Mouse (Mus musculus) embryonic facial prominence, embryonic 11.5 days (tissue): ENCODE measurements around the gene Creg1. TPM values are rescaled to one million over a fixed set of nuclear protein-coding genes. Genes with fewer than 3 reads are reported as not detected.

ENCODE experiments used
- ATAC-seq: fragments of 200-750 bp; cut with Nextera tagmentation; replicated peaks from 2 replicates; pipeline ENCODE4 v1.8.0; 2017; ENCODE audit warnings: low read depth; ENCODE audit not compliant: insufficient number of reproducible peaks, low FRiP score, low TSS enrichment
- DNase-seq: peaks from one replicate; pipeline ENCODE4 v3.0.0-alpha.2; 2015; ENCODE audit warnings: low spot score
- H3K27ac ChIP-seq: fragments of 300-500 bp; sonication (generic); replicated peaks from 2 replicates; pipeline ENCODE4 v1.5.1; 2014; ENCODE audit warnings: mild to moderate bottlenecking, low read depth, low read length, control low read depth
- H3K27me3 ChIP-seq: fragments of 300-500 bp; sonication (generic); 2 replicates; pipeline ENCODE4 v1.6.1; 2014; ENCODE audit warnings: mild to moderate bottlenecking, low read length, moderate library complexity, mixed read lengths; ENCODE audit not compliant: control insufficient read depth, insufficient read depth
- H3K36me3 ChIP-seq: fragments of 300-500 bp; sonication (generic); replicated peaks from 2 replicates; pipeline ENCODE4 v1.6.1; 2014; ENCODE audit warnings: low read depth, mild to moderate bottlenecking, low read length, moderate library complexity, mixed read lengths; ENCODE audit not compliant: control insufficient read depth, insufficient read depth
- H3K4me1 ChIP-seq: fragments of 300-500 bp; sonication (generic); 2 replicates; pipeline ENCODE4 v1.6.1; 2014; ENCODE audit warnings: low read length, mixed read lengths; ENCODE audit not compliant: control insufficient read depth, insufficient read depth
- H3K4me2 ChIP-seq: fragments of 300-500 bp; sonication (generic); 2 replicates; pipeline ENCODE4 v1.6.1; 2014; ENCODE audit warnings: low read depth, mild to moderate bottlenecking, control low read depth, low read length, moderate library complexity
- H3K4me3 ChIP-seq: fragments of 300-500 bp; sonication (generic); 2 replicates; pipeline ENCODE4 v1.5.1; 2014; ENCODE audit warnings: low read depth, low read length, control low read depth
- H3K9ac ChIP-seq: fragments of 300-500 bp; sonication (generic); replicated peaks from 2 replicates; pipeline ENCODE4 v1.6.1; 2014; ENCODE audit warnings: mild to moderate bottlenecking, control low read depth, low read length
- H3K9me3 ChIP-seq: fragments of 300-500 bp; sonication (generic); replicated peaks from 2 replicates; pipeline ENCODE4 v1.6.1; 2016; ENCODE audit warnings: mild to moderate bottlenecking, low read length, inconsistent platforms, mixed read lengths; ENCODE audit not compliant: control insufficient read depth
- WGBS: fragments of 180-500 bp; shearing (Covaris S2); extraction: QIAGEN DNeasy Blood & Tissue Kit; methylation state at CpG from one replicate; pipeline ENCODE4 v1.1.7; 2014; 5-methylcytosine and 5-hydroxymethylcytosine counted together
- polyA plus RNA-seq: library from polyadenylated mRNA; unstranded; fragments of >200 nt; fragmentation: Nextera tagmentation; extraction: Ambion mirVana; gene quantifications from 2 replicates; pipeline ENCODE4 v1.2.1, GENCODE M21; 2014

Creg1 gene
- polyA plus RNA-seq = 45.8 and 57.2 TPM in 2 replicates

- peak within 1 kb of the TSS; percentile 71 for H3K9ac ChIP-seq
- no peak within 1 kb of the TSS for H3K27ac ChIP-seq
- H3K9me3 ChIP-seq = no peaks in the 10 kb centered on the region
- H3K4me3 ChIP-seq = peak within 1 kb of the TSS; percentile 78
- H3K4me2 ChIP-seq = peak within 1 kb of the TSS; percentile 91
- no peaks in the 10 kb centered on the region for H3K27me3 ChIP-seq
- no peaks in the 10 kb centered on the region for H3K4me1 ChIP-seq
- peak; percentile 97 for ATAC-seq
- no peaks in the 10 kb centered on the region for H3K36me3 ChIP-seq
- DNase-seq = peak; percentile 94
- under 1% methylated on average over 57 of the region's 57 CpGs for WGBS
These were observed at the start of gene Creg1 for GRCm38 (mm10) chr1:165763635-165764372. TSS of gene Creg1 (plus strand) at chr1:165763746.

GRCm38 (mm10) chr1:165713798-165714197 is 49.7 kb upstream of the Creg1 start:
- Histone ChIP-seq H3K27ac (no peak overlapping the region), H3K9me3 (no peaks in the 10 kb centered on the region), H3K4me1 (no peaks in the 10 kb centered on the region), H3K36me3 (no peaks in the 10 kb centered on the region), H3K9ac (no peak overlapping the region), H3K27me3 (no peaks in the 10 kb centered on the region), H3K4me2 (no peak overlapping the region), H3K4me3 (no peak overlapping the region)
- DNase-seq (no peak), ATAC-seq (no peak)
- 77% methylated on average over 5 of the region's 5 CpGs for WGBS

GRCm38 (mm10) chr1:165716426-165716825 is 47.1 kb upstream of the Creg1 start:
- Histone ChIP-seq H3K4me2 (no peak overlapping the region), H3K36me3 (no peaks in the 10 kb centered on the region), H3K4me1 (no peaks in the 10 kb centered on the region), H3K27ac (no peak overlapping the region), H3K27me3 (no peaks in the 10 kb centered on the region), H3K9me3 (no peaks in the 10 kb centered on the region), H3K4me3 (no peak overlapping the region), H3K9ac (no peak overlapping the region)
- DNase-seq = no peak
- WGBS = 77% methylated on average over 4 of the region's 4 CpGs
- no peak for ATAC-seq

GRCm38 (mm10) chr1:165717711-165718542 is 45.6 kb upstream of the Creg1 start:
- Histone ChIP-seq H3K27me3 (no peaks in the 10 kb centered on the region), H3K27ac (0 out of 2 replicates have a peak overlapping the region, but pooled peaks have one; percentile 6), H3K9me3 (no peaks in the 10 kb centered on the region), H3K4me1 (no peaks in the 10 kb centered on the region), H3K4me3 (no peak overlapping the region), H3K4me2 (no peak overlapping the region), H3K9ac (no peak overlapping the region), H3K36me3 (no peaks in the 10 kb centered on the region)
- WGBS = 50% methylated on average over 11 of the region's 11 CpGs
- no peak for DNase-seq
- ATAC-seq = peak; percentile 56

GRCm38 (mm10) chr1:165718543-165719105 is 44.9 kb upstream of the Creg1 start:
- WGBS = 71% methylated on average over 15 of the region's 15 CpGs
- Histone ChIP-seq H3K9ac (no peak overlapping the region), H3K27ac (no peak overlapping the region), H3K4me1 (no peaks in the 10 kb centered on the region), H3K27me3 (no peaks in the 10 kb centered on the region), H3K4me2 (no peak overlapping the region), H3K9me3 (no peaks in the 10 kb centered on the region), H3K4me3 (no peak overlapping the region), H3K36me3 (no peaks in the 10 kb centered on the region)
- ATAC-seq (no peak), DNase-seq (no peak)

- no peaks in the 10 kb centered on the region for H3K9me3 ChIP-seq
- H3K9ac ChIP-seq = no peak overlapping the region
- no peak overlapping the region for H3K27ac ChIP-seq
- no peaks in the 10 kb centered on the region for H3K27me3 ChIP-seq
- DNase-seq (no peak), ATAC-seq (no peak)
- WGBS = 91% methylated on average over 9 of the region's 9 CpGs
- H3K36me3 ChIP-seq = no peaks in the 10 kb centered on the region
- H3K4me2 ChIP-seq = no peak overlapping the region
- no peak overlapping the region for H3K4me3 ChIP-seq
- no peaks in the 10 kb centered on the region for H3K4me1 ChIP-seq
These were observed 40.9 kb upstream of the Creg1 start for GRCm38 (mm10) chr1:165722531-165723123.

- no peak for ATAC-seq
- 46% methylated on average over 11 of the region's 11 CpGs for WGBS
- Histone ChIP-seq H3K4me3 (no peak overlapping the region), H3K9me3 (no peaks in the 10 kb centered on the region), H3K36me3 (no peaks in the 10 kb centered on the region), H3K4me1 (no peaks in the 10 kb centered on the region), H3K27ac (no peak overlapping the region), H3K4me2 (no peak overlapping the region), H3K27me3 (no peaks in the 10 kb centered on the region), H3K9ac (no peak overlapping the region)
- DNase-seq = no peak
These were observed 39.1 kb upstream of the Creg1 start for GRCm38 (mm10) chr1:165724219-165725033.
